Mouse (Mus musculus): ENCODE measurements around the gene Parn.
A peak's percentile ranks its signal among the peaks of the same experiment; 100 is the strongest.
"Not testable (repeated sequence)": the region's sequence is repeated elsewhere in the genome, so short reads cannot be mapped to it uniquely, and the experiment has no call there.

Gene Parn

GRCm38 (mm10) chr16:13667878-13668343, at the start of gene Parn:
TSS of gene Parn (minus strand) at chr16:13668170.
- peak; percentile 97 for DNase-seq (ENCODE audit: low read depth)

- DNase-seq (ENCODE audit: low read depth): no peak
These were observed 49.0 kb upstream of the Parn start for GRCm38 (mm10) chr16:13716821-13717553.

- DNase-seq (ENCODE audit: low read depth): no peak
These were observed 46.9 kb upstream of the Parn start for GRCm38 (mm10) chr16:13714910-13715309.

- DNase-seq (ENCODE audit: low read depth): no peak
These were observed 36.7 kb upstream of the Parn start for GRCm38 (mm10) chr16:13704676-13705075.

- no peak for DNase-seq (ENCODE audit: low read depth)
These were observed 34.2 kb upstream of the Parn start for GRCm38 (mm10) chr16:13702184-13702583.

GRCm38 (mm10) chr16:13698998-13699397, 31.0 kb upstream of the Parn start:
- peak; percentile 9 for DNase-seq (ENCODE audit: low read depth)

- no peak for DNase-seq (ENCODE audit: low read depth)
These were observed 10.8 kb upstream of the Parn start for GRCm38 (mm10) chr16:13678601-13679319.

GRCm38 (mm10) chr16:13674511-13674910, 6.5 kb upstream of the Parn start:
- no peak for DNase-seq (ENCODE audit: low read depth)

GRCm38 (mm10) chr16:13673114-13673513, 5.1 kb upstream of the Parn start:
- no peak for DNase-seq (ENCODE audit: low read depth)

- DNase-seq (ENCODE audit: low read depth): peak; percentile 86
These were observed 4.5 kb upstream of the Parn start for GRCm38 (mm10) chr16:13672386-13672898.

- DNase-seq (ENCODE audit: low read depth): peak; percentile 96
These were observed 3.9 kb upstream of the Parn start, which contains the start of the genes Bfar and 3110001I22Rik for GRCm38 (mm10) chr16:13671685-13672385. TSS of gene Bfar (plus strand) at chr16:13671858. TSS of gene 3110001I22Rik (plus strand) at chr16:13671929.

GRCm38 (mm10) chr16:13670896-13671295, 2.9 kb upstream of the Parn start:
- DNase-seq (ENCODE audit: low read depth): peak; percentile 25

GRCm38 (mm10) chr16:13669282-13669681, 1.3 kb upstream of the Parn start:
- DNase-seq (ENCODE audit: low read depth): peak; percentile 10

GRCm38 (mm10) chr16:13668402-13669108, 585 bp upstream of the Parn start:
- no peak for DNase-seq (ENCODE audit: low read depth)

GRCm38 (mm10) chr16:13660736-13661135, 7.2 kb downstream of the Parn start:
- no peak for DNase-seq (ENCODE audit: low read depth)

- no peak for DNase-seq (ENCODE audit: low read depth)
These were observed 9.1 kb downstream of the Parn start for GRCm38 (mm10) chr16:13658886-13659285.

- no peak for DNase-seq (ENCODE audit: low read depth)
These were observed 22.0 kb downstream of the Parn start for GRCm38 (mm10) chr16:13645930-13646329.

GRCm38 (mm10) chr16:13644474-13644873, 23.5 kb downstream of the Parn start:
- no peak for DNase-seq (ENCODE audit: low read depth)

- DNase-seq (ENCODE audit: low read depth): no peak
These were observed 27.9 kb downstream of the Parn start for GRCm38 (mm10) chr16:13640064-13640463.

- DNase-seq (ENCODE audit: low read depth): no peak
These were observed 28.5 kb downstream of the Parn start for GRCm38 (mm10) chr16:13639508-13639907.

- DNase-seq (ENCODE audit: low read depth): not testable (repeated sequence)
These were observed 29.8 kb downstream of the Parn start for GRCm38 (mm10) chr16:13638198-13638597.

- DNase-seq (ENCODE audit: low read depth): peak; percentile 5
These were observed 39.6 kb downstream of the Parn start for GRCm38 (mm10) chr16:13628345-13628744.

All from naive thymus-derived CD4-positive, alpha-beta T cell, adult 2 months (primary cell).